Mouse (Mus musculus) kidney, adult 2 months (tissue): ENCODE measurements around the gene Lrrc71. TPM values are rescaled to one million over a fixed set of nuclear protein-coding genes. Genes with fewer than 3 reads are reported as not detected.
A peak's percentile ranks its signal among the peaks of the same experiment; 100 is the strongest.

Source experiments
- DNase-seq: peaks from one replicate; pipeline ENCODE4 v3.0.0; 2021
- H3K27ac ChIP-seq: fragments of 200-500 bp; 2 replicates; pipeline ENCODE4 v1.5.1; 2012; ENCODE audit warnings: low read depth, low read length, control low read depth, inconsistent platforms; ENCODE audit not compliant: insufficient read depth
- H3K27me3 ChIP-seq: fragments of 200-500 bp; replicated peaks from 2 replicates; pipeline ENCODE4 v1.6.1; 2012; ENCODE audit warnings: mild to moderate bottlenecking, moderate library complexity, low read length, inconsistent platforms; ENCODE audit not compliant: control insufficient read depth, insufficient read depth
- H3K36me3 ChIP-seq: fragments of 200-500 bp; 2 replicates; pipeline ENCODE4 v1.6.1; 2012; ENCODE audit warnings: mild to moderate bottlenecking, moderate library complexity, low read length, inconsistent platforms; ENCODE audit not compliant: control insufficient read depth, insufficient read depth
- H3K4me1 ChIP-seq: fragments of 200-500 bp; 2 replicates; pipeline ENCODE4 v1.6.1; 2011; ENCODE audit warnings: low read length; ENCODE audit not compliant: control insufficient read depth, insufficient read depth
- H3K4me3 ChIP-seq: fragments of 200-500 bp; 2 replicates; pipeline ENCODE4 v1.5.1; 2011; ENCODE audit warnings: mild to moderate bottlenecking, low read depth, low read length, control low read depth; ENCODE audit not compliant: insufficient read depth
- CTCF ChIP-seq: fragments of 200-500 bp; conservative IDR thresholded peaks from 2 replicates; pipeline ENCODE4 v1.5.1; 2011; ENCODE audit warnings: low read depth, mild to moderate bottlenecking, control low read depth, low read length, moderate library complexity, mixed read lengths; ENCODE audit not compliant: insufficient read depth, insufficient read length
- POLR2A ChIP-seq: fragments of 200-500 bp; IDR thresholded peaks from one replicate; pipeline ENCODE4 v1.6.1; 2011; ENCODE audit warnings: low read depth, low read length, control low read depth
- WGBS: fragments of 180-500 bp; shearing (Covaris S2); methylation state at CpG from one replicate; pipeline ENCODE4 v1.1.7; 2018; 5-methylcytosine and 5-hydroxymethylcytosine counted together
- polyA plus RNA-seq: library from polyadenylated mRNA; depleted of rRNA; stranded (reverse); fragments of >200 nt; gene quantifications from 2 replicates; pipeline ENCODE4 v1.2.3, GENCODE M21; 2012

The Lrrc71 gene
- polyA plus RNA-seq, 1 experiment: 0.48 TPM

GRCm38 (mm10) chr3:87763683-87764289 is 15.4 kb upstream of the Lrrc71 start:
- no peaks in the 10 kb centered on the region for H3K27me3 ChIP-seq
- 13% methylated on average over 15 of the region's 15 CpGs for WGBS
- peaks cover 7% of the 10 kb centered on the region; the same call in 1 of the 2 replicates for H3K4me1 ChIP-seq
- TF ChIP-seq POLR2A (no peak), CTCF (no peak)
- H3K27ac ChIP-seq: peak overlapping the region; percentile 89; the same call in 1 of the 2 replicates
- peak overlapping the region; percentile 43; the same call in 1 of the 2 replicates for H3K4me3 ChIP-seq
- peak; percentile 88 for DNase-seq
- no peaks in the 10 kb centered on the region for H3K36me3 ChIP-seq

GRCm38 (mm10) chr3:87763202-87763601 is 14.8 kb upstream of the Lrrc71 start:
- peaks cover 7% of the 10 kb centered on the region; the same call in 1 of the 2 replicates for H3K4me1 ChIP-seq
- WGBS: 45% methylated on average over 4 of the region's 4 CpGs
- H3K27me3 ChIP-seq: no peaks in the 10 kb centered on the region

GRCm38 (mm10) chr3:87761408-87762375 is 13.3 kb upstream of the Lrrc71 start:
- Histone ChIP-seq H3K36me3 (no peaks in the 10 kb centered on the region), H3K4me3 (no peak overlapping the region), H3K4me1 (peaks cover 7% of the 10 kb centered on the region; the same call in 1 of the 2 replicates), H3K27ac (no peak overlapping the region), H3K27me3 (no peaks in the 10 kb centered on the region)
- DNase-seq: peak; percentile 69
- 55% methylated on average over 20 of the region's 20 CpGs for WGBS
- TF ChIP-seq CTCF (no peak), POLR2A (no peak)

More at GRCm38 (mm10) chr3:87763202-87763601, 14.8 kb upstream of the Lrrc71 start:
- no peak overlapping the region for H3K4me3 ChIP-seq
- no peaks in the 10 kb centered on the region for H3K36me3 ChIP-seq
- H3K27ac ChIP-seq: no peak overlapping the region
- TF ChIP-seq POLR2A (no peak), CTCF (no peak)
- DNase-seq: no peak

GRCm38 (mm10) chr3:87758641-87759040 is 10.2 kb upstream of the Lrrc71 start:
- no peak for TF ChIP-seq CTCF
- TF ChIP-seq POLR2A: no peak
- Histone ChIP-seq H3K4me1 (peaks cover 7% of the 10 kb centered on the region; the same call in 1 of the 2 replicates), H3K36me3 (no peaks in the 10 kb centered on the region), H3K4me3 (no peak overlapping the region), H3K27me3 (no peaks in the 10 kb centered on the region), H3K27ac (no peak overlapping the region)
- no peak for DNase-seq
- 53% methylated on average over 5 of the region's 5 CpGs for WGBS

- Histone ChIP-seq H3K36me3 (no peaks in the 10 kb centered on the region), H3K27ac (no peak overlapping the region), H3K4me3 (no peak overlapping the region), H3K4me1 (peaks cover 3% of the 10 kb centered on the region; the same call in 1 of the 2 replicates), H3K27me3 (no peaks in the 10 kb centered on the region)
- no peak for TF ChIP-seq POLR2A
- TF ChIP-seq CTCF: no peak
- 57% methylated on average over 20 of the region's 20 CpGs for WGBS
- no peak for DNase-seq
Measured at GRCm38 (mm10) chr3:87756488-87756887, 8.1 kb upstream of the Lrrc71 start.

- TF ChIP-seq POLR2A (no peak), CTCF (peak; percentile 92)
- Histone ChIP-seq H3K36me3 (no peaks in the 10 kb centered on the region), H3K27me3 (no peaks in the 10 kb centered on the region), H3K4me1 (no peaks in the 10 kb centered on the region), H3K27ac (no peak overlapping the region), H3K4me3 (no peak overlapping the region; the same call in 1 of the 2 replicates)
- peak; percentile 88 for DNase-seq
- WGBS: 10% methylated on average over 24 of the region's 24 CpGs
Measured at GRCm38 (mm10) chr3:87755964-87756363, 7.5 kb upstream of the Lrrc71 start.

GRCm38 (mm10) chr3:87753829-87754228 is 5.4 kb upstream of the Lrrc71 start:
- TF ChIP-seq CTCF: no peak
- TF ChIP-seq POLR2A: no peak
- 86% methylated on average over 13 of the region's 13 CpGs for WGBS
- H3K27ac ChIP-seq: no peak overlapping the region

More at GRCm38 (mm10) chr3:87753829-87754228, 5.4 kb upstream of the Lrrc71 start:
- no peak for DNase-seq
- Histone ChIP-seq H3K36me3 (no peaks in the 10 kb centered on the region), H3K4me1 (no peaks in the 10 kb centered on the region), H3K27me3 (no peaks in the 10 kb centered on the region), H3K4me3 (no peak overlapping the region)
